Mouse (Mus musculus) CD8-positive naive resting alpha-beta T cell, adult 2 months (primary cell): ENCODE measurements around the gene Auh.

Source experiments
- DNase-seq, 2 experiments: peaks; one replicate each; pipeline ENCODE4 v3.0.0; 2022; ENCODE audit warnings: low read depth in 2 of 2, low spot score in 2 of 2

The Auh gene

GRCm38 (mm10) chr13:52929209-52930171, at the start of gene Auh:
Gene Auh, minus strand, starts transcription at chr13:52929681.
- peak; percentile 79 to 85 for DNase-seq

GRCm38 (mm10) chr13:52978321-52978981, 49.0 kb upstream of the Auh start:
- DNase-seq, result no peak

DNA sequence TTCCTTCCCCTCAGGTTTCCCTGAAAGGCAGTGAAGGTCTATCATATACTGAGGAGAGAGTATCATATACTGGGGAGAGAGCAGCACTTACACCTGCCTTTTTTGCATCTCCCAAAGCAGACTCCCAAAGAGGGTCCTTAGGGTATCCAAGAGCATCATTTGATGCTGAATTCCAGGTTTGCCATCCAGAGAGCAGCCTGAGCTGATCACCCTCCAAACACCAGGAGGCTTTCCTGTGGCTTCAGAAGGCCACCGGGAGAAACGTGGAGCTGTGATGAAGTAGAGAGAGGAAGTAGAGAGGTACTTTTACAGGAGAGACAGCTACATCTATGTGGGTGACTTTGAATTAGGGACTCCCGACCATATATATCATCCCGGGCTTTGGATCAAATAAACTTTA, 48.3 kb upstream of the Auh start:
- no peak for DNase-seq

GRCm38 (mm10) chr13:52977221-52977609, 47.7 kb upstream of the Auh start:
- no peak for DNase-seq

DNA sequence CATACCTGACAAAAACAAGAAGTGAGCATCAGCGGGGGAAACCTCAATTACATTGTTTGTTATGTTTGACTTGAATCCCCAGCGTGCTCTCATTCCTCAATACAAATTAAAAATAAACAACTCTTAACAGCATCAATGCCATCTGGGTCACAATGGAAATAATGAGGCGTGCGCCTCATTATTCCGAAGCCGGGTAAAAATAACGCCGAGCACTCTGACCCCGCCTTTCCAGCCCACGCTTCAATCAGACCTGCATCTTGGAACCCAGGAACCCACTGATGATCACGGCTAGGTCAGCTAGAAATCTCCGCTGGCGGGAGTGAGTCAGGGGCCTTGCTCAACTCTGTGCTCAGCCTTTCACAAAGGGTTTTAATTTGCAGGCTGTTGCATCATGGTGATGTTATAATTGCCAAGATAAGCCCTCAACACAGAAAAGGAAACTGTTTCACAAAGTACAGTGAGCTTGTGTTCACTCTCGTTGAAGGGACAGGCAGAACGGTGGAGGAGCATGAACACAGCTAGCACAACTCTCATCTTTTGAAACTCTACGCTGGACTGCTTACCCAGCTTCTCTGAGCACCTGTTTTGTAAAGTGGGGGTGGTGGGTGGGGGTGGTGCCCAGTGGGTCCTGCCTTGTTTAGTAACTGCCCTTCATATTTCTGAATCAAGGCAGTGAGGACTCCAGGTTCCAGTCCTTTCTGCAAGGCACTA, 47.2 kb upstream of the Auh start:
- no peak for DNase-seq

DNA sequence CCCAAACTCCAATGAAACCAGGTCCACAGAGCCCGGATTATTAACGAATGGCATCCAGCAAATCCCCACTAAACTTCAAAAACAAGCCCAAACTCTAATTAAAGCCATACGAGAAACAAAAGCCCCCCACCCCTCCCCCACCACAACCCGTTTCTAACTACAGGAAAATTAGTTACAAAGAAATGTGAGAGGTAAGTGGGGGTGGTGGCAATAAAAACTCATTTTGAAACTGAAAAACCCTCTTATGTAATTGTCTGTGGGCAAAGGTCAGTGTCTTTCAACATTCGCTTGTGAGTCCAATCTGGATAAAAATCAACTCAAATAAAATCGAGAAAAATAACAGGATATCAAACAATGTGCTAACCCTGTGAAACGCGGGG, 46.6 kb upstream of the Auh start:
- DNase-seq, result no peak

DNA sequence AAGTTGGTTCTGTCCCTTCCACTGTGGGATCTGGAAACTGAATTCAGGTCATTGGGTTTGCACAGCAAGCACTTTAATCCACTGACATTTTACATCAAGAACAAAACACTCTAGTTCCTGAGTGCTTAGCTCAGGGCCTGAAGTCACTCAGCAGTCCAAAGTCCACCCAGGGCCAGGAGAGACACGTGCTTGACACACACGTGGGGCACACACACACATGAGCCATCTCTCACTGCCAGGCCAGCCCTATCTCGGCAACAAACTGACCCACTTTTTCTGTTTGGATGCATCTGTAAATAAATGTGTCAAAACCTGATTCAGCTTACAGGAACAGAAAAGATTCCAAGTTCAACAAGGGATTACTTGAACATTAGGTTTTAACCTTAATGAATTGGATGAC, 45.2 kb upstream of the Auh start:
- no peak for DNase-seq

- no peak for DNase-seq
These were observed 43.9 kb upstream of the Auh start for GRCm38 (mm10) chr13:52973427-52973826.

- DNase-seq, result no peak
These were observed 43.1 kb upstream of the Auh start for GRCm38 (mm10) chr13:52972626-52973025.

DNA sequence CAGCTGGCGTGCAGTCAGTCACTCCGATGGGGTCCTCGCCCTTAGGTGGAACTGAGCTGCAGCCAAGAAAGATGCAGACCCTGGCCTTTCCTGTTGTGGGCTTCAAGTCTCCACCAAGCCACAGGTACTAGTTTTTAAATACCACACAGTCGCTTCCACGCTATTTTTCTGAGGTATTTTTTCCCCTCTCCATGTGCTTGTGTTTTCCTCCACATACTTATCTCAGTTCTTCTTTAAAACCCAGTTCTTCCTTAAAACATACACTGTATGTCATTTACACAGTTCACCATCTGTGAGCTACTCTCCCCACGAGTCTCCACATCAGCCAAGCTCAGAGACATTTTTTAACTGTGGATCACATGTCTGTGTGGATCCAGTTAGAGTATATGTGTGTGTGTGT, 41.4 kb upstream of the Auh start:
- DNase-seq, result no peak

- DNase-seq, result no peak
These were observed 33.4 kb upstream of the Auh start for GRCm38 (mm10) chr13:52962922-52963321.

DNA sequence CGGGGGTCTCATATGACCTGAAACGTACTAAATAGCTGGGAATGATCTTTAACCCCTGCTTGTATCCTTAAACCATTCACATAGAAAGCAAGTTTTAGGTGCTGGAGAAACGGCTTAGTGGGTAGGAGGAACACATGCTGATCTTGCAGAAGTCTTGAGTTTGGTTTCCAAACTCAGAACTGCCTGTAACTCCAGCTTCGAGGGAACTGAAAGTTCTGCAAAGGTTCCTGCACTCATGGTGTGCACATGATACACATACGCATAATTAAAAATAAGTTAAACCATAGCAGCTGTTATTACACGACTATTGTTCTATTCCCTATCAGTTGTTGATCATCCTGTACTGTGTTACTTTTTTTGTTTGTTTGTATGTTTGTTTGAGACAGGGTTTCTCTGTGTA, 32.9 kb upstream of the Auh start:
- no peak for DNase-seq

GRCm38 (mm10) chr13:52953779-52954553, 24.5 kb upstream of the Auh start:
- no peak for DNase-seq

DNA sequence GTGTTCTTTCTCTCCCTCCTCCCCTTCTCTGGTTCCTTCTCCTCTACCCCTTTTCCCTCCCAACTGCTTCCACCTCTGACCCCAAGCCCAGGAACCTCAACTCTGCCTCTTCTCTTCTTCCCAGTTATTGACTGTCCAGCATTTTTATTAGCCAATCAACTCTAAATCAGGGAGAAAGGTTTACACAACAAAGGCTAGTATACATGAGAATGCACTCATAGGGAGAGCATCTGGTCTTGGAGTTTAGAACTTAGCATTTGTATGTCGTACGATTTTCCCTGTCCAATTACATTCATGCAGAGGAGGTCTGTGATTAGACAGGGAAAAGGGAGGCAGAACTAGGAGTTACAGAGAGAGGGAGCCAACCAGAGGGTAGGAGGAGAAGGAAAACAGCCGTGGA, 19.7 kb upstream of the Auh start:
- DNase-seq, result no peak

GRCm38 (mm10) chr13:52947545-52947944, 18.1 kb upstream of the Auh start:
- DNase-seq, result no peak

GRCm38 (mm10) chr13:52945769-52946168, 16.3 kb upstream of the Auh start:
- no peak for DNase-seq

GRCm38 (mm10) chr13:52944116-52944515, 14.6 kb upstream of the Auh start:
- no peak for DNase-seq

- DNase-seq, result no peak
These were observed 13.5 kb upstream of the Auh start for GRCm38 (mm10) chr13:52942876-52943388.

DNA sequence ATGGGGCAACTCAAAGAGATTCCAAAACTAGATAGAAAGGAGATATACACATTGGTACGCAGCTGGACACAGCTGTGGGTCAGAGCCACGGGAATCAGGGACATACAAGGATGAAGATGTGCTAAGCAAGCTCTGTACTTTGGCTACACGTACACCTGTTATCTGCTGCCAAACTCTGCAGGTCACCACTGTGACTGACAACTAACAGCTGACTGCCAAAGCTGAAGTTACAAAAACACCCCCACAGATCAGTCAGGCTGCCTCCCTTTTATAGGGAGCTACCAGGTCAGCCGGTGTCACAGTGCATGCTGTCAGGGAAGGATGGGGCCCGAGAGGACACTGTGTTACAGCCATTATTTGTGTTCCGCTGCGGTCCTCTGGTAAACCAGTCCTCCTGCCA, 11.5 kb upstream of the Auh start:
- DNase-seq, result no peak

GRCm38 (mm10) chr13:52930582-52930981, 1.1 kb upstream of the Auh start:
- DNase-seq, result no peak

DNA sequence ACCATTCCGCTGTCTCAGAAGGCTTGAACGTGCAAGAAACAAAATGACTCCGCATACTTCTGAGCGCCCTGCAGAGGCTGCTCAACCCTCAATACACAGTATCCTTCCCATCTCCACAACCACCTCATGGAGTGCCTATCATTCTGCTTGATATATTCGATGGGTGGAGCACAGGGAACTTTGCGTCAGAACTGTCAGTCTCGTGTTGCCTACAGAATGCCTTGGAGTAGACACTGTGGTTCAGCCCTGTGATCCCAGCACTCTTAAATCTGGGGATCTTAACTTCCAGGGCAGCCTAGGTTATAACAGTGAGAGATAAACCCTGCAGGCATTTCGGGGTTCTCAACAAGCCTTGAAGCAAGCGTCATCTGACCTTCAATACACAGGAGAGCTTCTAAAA, 1.1 kb downstream of the Auh start:
- DNase-seq, result no peak
